ENCODE assay signal across 14 mouse cellular contexts in the genomic region with DNA sequence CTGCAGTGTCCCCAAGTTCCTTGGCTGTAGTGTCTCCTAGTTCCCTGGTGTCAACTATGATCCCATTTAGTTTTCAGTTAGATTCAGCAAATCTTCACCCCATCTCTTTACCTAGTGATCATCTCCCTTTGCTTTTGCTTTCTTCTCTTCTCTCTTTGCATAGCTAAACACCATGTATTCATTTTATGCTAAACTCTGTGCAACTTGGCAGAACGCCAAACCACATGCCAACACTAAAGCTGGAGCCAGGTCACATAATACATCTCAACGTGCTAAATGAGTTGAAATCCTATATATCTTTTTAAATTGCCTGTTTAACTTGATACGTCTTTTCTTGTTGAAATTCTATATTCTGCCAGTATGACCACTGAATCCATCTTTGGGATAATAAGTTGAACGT.
DNase-seq lines count a peak whose midpoint lies in the region; ATAC-seq and TF ChIP-seq lines count a peak whose summit lies in the region.
"Had no signal": no experiment of that assay in that cellular context is flagged by ENCODE, and none has a peak within 500 bp of the region (broad histone marks: within the 10 kb centered on the region; RNA-seq: fewer than 3 reads in every experiment).

No protein-coding gene starts in this region.

- no peaks in the 10 kb centered on the region for H3K9me3 ChIP-seq in hindbrain, embryonic 14.5 days (ENCODE audit: control insufficient read depth, low read length)
- no peaks in the 10 kb centered on the region for H3K9me3 ChIP-seq in hindbrain, embryonic 13.5 days
- no peaks in the 10 kb centered on the region for H3K9me3 ChIP-seq in neural tube, embryonic 14.5 days (ENCODE audit: control insufficient read depth, low read length)
- no peaks in the 10 kb centered on the region for H3K9me3 ChIP-seq in neural tube, embryonic 15.5 days (replicated peaks)
- H3K9me3 ChIP-seq in embryonic facial prominence, embryonic 12.5 days: no peaks in the 10 kb centered on the region
- H3K9me3 ChIP-seq in stomach, postnatal 0 days (ENCODE audit: control insufficient read depth, low read length): no peaks in the 10 kb centered on the region
- H3K9me3 ChIP-seq: embryonic facial prominence, embryonic 13.5 days; intestine, embryonic 15.5 days; kidney, embryonic 15.5 days had no signal

- no peak for ATAC-seq in hindbrain, embryonic 14.5 days (ENCODE audit: low FRiP score)
- ATAC-seq in hindbrain, embryonic 13.5 days (ENCODE audit: low FRiP score): no peak
- ATAC-seq in neural tube, embryonic 14.5 days (ENCODE audit: low read depth): 0 out of 2 replicates have a peak, but pooled peaks have one; percentile 54
- no peak for ATAC-seq in neural tube, embryonic 15.5 days (ENCODE audit: low FRiP score)
- ATAC-seq in embryonic facial prominence, embryonic 12.5 days (ENCODE audit: insufficient number of reproducible peaks, insufficient read depth, low FRiP score, low TSS enrichment): peak; percentile 41; the same call in 1 of the 2 replicates
- no peak for ATAC-seq in stomach, postnatal 0 days (ENCODE audit: low FRiP score, low TSS enrichment)
- ATAC-seq: intestine, embryonic 15.5 days had no signal

- 49% methylated on average over 4 of the region's 4 CpGs for WGBS in hindbrain, embryonic 14.5 days
- WGBS in hindbrain, embryonic 13.5 days: 59% methylated on average over 4 of the region's 4 CpGs
- 37% methylated on average over 4 of the region's 4 CpGs for WGBS in neural tube, embryonic 14.5 days
- WGBS in neural tube, embryonic 15.5 days: 35% methylated on average over 4 of the region's 4 CpGs
- 41% methylated on average over 4 of the region's 4 CpGs for WGBS in embryonic facial prominence, embryonic 12.5 days
- WGBS in stomach, postnatal 0 days: 31% methylated on average over 4 of the region's 4 CpGs

- H3K4me3 ChIP-seq in hindbrain, embryonic 14.5 days (replicated peaks; ENCODE audit: low read length): no peak overlapping the region
- no peak overlapping the region for H3K4me3 ChIP-seq in hindbrain, embryonic 13.5 days
- H3K4me3 ChIP-seq in neural tube, embryonic 14.5 days (ENCODE audit: low read depth, low read length): no peak overlapping the region
- no peak overlapping the region for H3K4me3 ChIP-seq in neural tube, embryonic 15.5 days (replicated peaks)
- H3K4me3 ChIP-seq in embryonic facial prominence, embryonic 12.5 days: no peak overlapping the region
- H3K4me3 ChIP-seq in stomach, postnatal 0 days (ENCODE audit: low read depth, low read length): no peak overlapping the region
- H3K4me3 ChIP-seq: embryonic facial prominence, embryonic 13.5 days; intestine, embryonic 15.5 days; kidney, embryonic 15.5 days had no signal

- peaks cover 7% of the 10 kb centered on the region; the same call in 1 of the 2 replicates for H3K4me1 ChIP-seq in hindbrain, embryonic 14.5 days (replicated peaks; ENCODE audit: control insufficient read depth, insufficient read depth, low read length)
- peaks cover 3% of the 10 kb centered on the region; the same call in 1 of the 2 replicates for H3K4me1 ChIP-seq in hindbrain, embryonic 13.5 days (replicated peaks)
- no peaks in the 10 kb centered on the region for H3K4me1 ChIP-seq in neural tube, embryonic 14.5 days (ENCODE audit: control insufficient read depth, insufficient read depth, low read length)
- H3K4me1 ChIP-seq in neural tube, embryonic 15.5 days: no peaks in the 10 kb centered on the region
- H3K4me1 ChIP-seq in embryonic facial prominence, embryonic 12.5 days: peaks cover 4% of the 10 kb centered on the region
- H3K4me1 ChIP-seq in stomach, postnatal 0 days (replicated peaks; ENCODE audit: control insufficient read depth, insufficient read depth): no peaks in the 10 kb centered on the region
- H3K4me1 ChIP-seq: intestine, embryonic 15.5 days; kidney, embryonic 15.5 days had no signal

- H3K27ac ChIP-seq in hindbrain, embryonic 14.5 days: no peak overlapping the region
- H3K27ac ChIP-seq in hindbrain, embryonic 13.5 days: no peak overlapping the region
- no peak overlapping the region for H3K27ac ChIP-seq in neural tube, embryonic 14.5 days (ENCODE audit: low read depth, low read length)
- H3K27ac ChIP-seq in neural tube, embryonic 15.5 days (replicated peaks): no peak overlapping the region; the same call in 1 of the 2 replicates
- 0 out of 2 replicates have a peak overlapping the region, but pooled peaks have one; percentile 23 for H3K27ac ChIP-seq in embryonic facial prominence, embryonic 12.5 days
- no peak overlapping the region for H3K27ac ChIP-seq in stomach, postnatal 0 days (replicated peaks)
- H3K27ac ChIP-seq: embryonic facial prominence, embryonic 13.5 days; intestine, embryonic 15.5 days; kidney, embryonic 15.5 days; liver, embryonic 14.5 days had no signal

- peak; percentile 48 for DNase-seq in hindbrain, embryonic 14.5 days (ENCODE audit: low spot score)
- peak; percentile 15 for DNase-seq in stomach, postnatal 0 days (ENCODE audit: low spot score)
- no peak for DNase-seq in kidney, postnatal 4 days
- DNase-seq: heart, adult 11 months; left cerebral cortex, postnatal 4 days; lung, postnatal 10 days had no signal

- H3K4me2 ChIP-seq in hindbrain, embryonic 14.5 days (replicated peaks): no peak overlapping the region
- no peak overlapping the region for H3K4me2 ChIP-seq in hindbrain, embryonic 13.5 days
- no peak overlapping the region for H3K4me2 ChIP-seq in neural tube, embryonic 14.5 days (ENCODE audit: low read depth, low read length)
- no peak overlapping the region for H3K4me2 ChIP-seq in neural tube, embryonic 15.5 days
- no peak overlapping the region for H3K4me2 ChIP-seq in embryonic facial prominence, embryonic 12.5 days (replicated peaks)
- no peak overlapping the region for H3K4me2 ChIP-seq in stomach, postnatal 0 days (replicated peaks; ENCODE audit: low read depth)
- H3K4me2 ChIP-seq: embryonic facial prominence, embryonic 13.5 days; intestine, embryonic 15.5 days; kidney, embryonic 15.5 days had no signal

- no peak overlapping the region for H3K9ac ChIP-seq in hindbrain, embryonic 14.5 days
- H3K9ac ChIP-seq in hindbrain, embryonic 13.5 days: no peak overlapping the region
- H3K9ac ChIP-seq in neural tube, embryonic 14.5 days (replicated peaks; ENCODE audit: low read depth, low read length): no peak overlapping the region
- no peak overlapping the region for H3K9ac ChIP-seq in neural tube, embryonic 15.5 days (replicated peaks)
- no peak overlapping the region for H3K9ac ChIP-seq in embryonic facial prominence, embryonic 12.5 days
- no peak overlapping the region for H3K9ac ChIP-seq in stomach, postnatal 0 days (ENCODE audit: low read length)
- H3K9ac ChIP-seq: embryonic facial prominence, embryonic 13.5 days; intestine, embryonic 15.5 days; kidney, embryonic 15.5 days; liver, embryonic 14.5 days had no signal

- no peak for TF ChIP-seq EP300 in stomach, postnatal 0 days (optimal IDR thresholded peaks at IDR 0.05)

- no peak for TF ChIP-seq CTCF in stomach, postnatal 0 days (IDR thresholded peaks at IDR 0.05; ENCODE audit: low read depth)

- no peaks in the 10 kb centered on the region for H3K36me3 ChIP-seq in hindbrain, embryonic 14.5 days (replicated peaks; ENCODE audit: control insufficient read depth, insufficient read depth)
- H3K36me3 ChIP-seq in hindbrain, embryonic 13.5 days: no peaks in the 10 kb centered on the region
- no peaks in the 10 kb centered on the region for H3K36me3 ChIP-seq in neural tube, embryonic 14.5 days (ENCODE audit: control insufficient read depth, insufficient read depth, low read length)
- H3K36me3 ChIP-seq in neural tube, embryonic 15.5 days: no peaks in the 10 kb centered on the region
- H3K36me3 ChIP-seq in embryonic facial prominence, embryonic 12.5 days: no peaks in the 10 kb centered on the region
- no peaks in the 10 kb centered on the region for H3K36me3 ChIP-seq in stomach, postnatal 0 days (ENCODE audit: control insufficient read depth, insufficient read depth, low read length)
- H3K36me3 ChIP-seq: embryonic facial prominence, embryonic 13.5 days; intestine, embryonic 15.5 days; kidney, embryonic 15.5 days had no signal

- no peaks in the 10 kb centered on the region for H3K27me3 ChIP-seq in hindbrain, embryonic 14.5 days (ENCODE audit: control insufficient read depth, insufficient read depth, low read length)
- H3K27me3 ChIP-seq in hindbrain, embryonic 13.5 days: no peaks in the 10 kb centered on the region
- H3K27me3 ChIP-seq in neural tube, embryonic 14.5 days (ENCODE audit: control insufficient read depth, insufficient read depth, low read length): no peaks in the 10 kb centered on the region
- H3K27me3 ChIP-seq in neural tube, embryonic 15.5 days (replicated peaks): no peaks in the 10 kb centered on the region
- H3K27me3 ChIP-seq in embryonic facial prominence, embryonic 12.5 days: no peaks in the 10 kb centered on the region
- H3K27me3 ChIP-seq in stomach, postnatal 0 days (ENCODE audit: control insufficient read depth, insufficient read depth, low read length): no peaks in the 10 kb centered on the region
- H3K27me3 ChIP-seq: embryonic facial prominence, embryonic 13.5 days; intestine, embryonic 15.5 days; kidney, embryonic 15.5 days had no signal

Comparison
In these comparisons a context has a peak if more than half of its experiments do, and no peak if none do; other contexts are left out.
1. ATAC-seq: peak in neural tube, embryonic 14.5 days (single experiment) and embryonic facial prominence, embryonic 12.5 days (single experiment); none in hindbrain, embryonic 14.5 days (single experiment), hindbrain, embryonic 13.5 days (single experiment), neural tube, embryonic 15.5 days (single experiment) and stomach, postnatal 0 days (single experiment).
2. DNase-seq: peak in hindbrain, embryonic 14.5 days (single experiment) and stomach, postnatal 0 days (single experiment); none in kidney, postnatal 4 days (0 of 2).